9 mouse cellular contexts compared by ENCODE assay signal in the genomic region with DNA sequence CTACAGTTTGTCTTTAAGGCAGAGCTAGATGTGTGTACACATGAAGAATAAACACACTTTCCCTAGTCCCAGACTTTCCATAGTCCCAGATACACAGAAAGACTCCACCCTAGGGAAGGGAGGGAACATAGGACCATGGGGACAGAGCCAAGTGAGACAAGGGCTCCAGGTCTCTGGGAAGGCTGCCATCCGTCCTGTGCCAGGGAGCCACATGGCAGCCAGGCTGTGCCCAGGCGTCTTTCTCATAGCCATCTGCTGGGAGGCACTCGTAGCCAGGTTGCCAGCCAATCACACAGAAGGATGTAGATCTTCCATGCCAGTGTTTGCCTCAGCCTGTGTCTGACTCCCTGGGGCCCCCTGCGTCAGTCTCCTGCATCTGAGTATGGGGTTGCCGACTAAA.
DNase-seq lines count a peak whose midpoint lies in the region; ATAC-seq and TF ChIP-seq lines count a peak whose summit lies in the region.
"Had no signal": no experiment of that assay in that cellular context is flagged by ENCODE, and none has a peak within 500 bp of the region (broad histone marks: within the 10 kb centered on the region; RNA-seq: fewer than 3 reads in every experiment).

No protein-coding gene starts in this region.

- peak; percentile 78 for ATAC-seq in hindbrain, embryonic 13.5 days (ENCODE audit: low FRiP score)
- peak; percentile 85 for ATAC-seq in heart, postnatal 0 days (ENCODE audit: insufficient read depth, low read depth)

- peak overlapping the region; percentile 48 for H3K27ac ChIP-seq in hindbrain, embryonic 13.5 days
- no peak overlapping the region for H3K27ac ChIP-seq in hindbrain, embryonic 10.5 days
- no peak overlapping the region for H3K27ac ChIP-seq in heart, postnatal 0 days (ENCODE audit: low read depth)
- H3K27ac ChIP-seq: liver, embryonic 13.5 days had no signal

- no peak for TF ChIP-seq EP300 in heart, postnatal 0 days (IDR thresholded peaks at IDR 0.05; ENCODE audit: low read depth)

- H3K9me3 ChIP-seq in hindbrain, embryonic 13.5 days, result no peaks in the 10 kb centered on the region
- 0 out of 2 replicates have a peak, but pooled peaks cover 3% of the 10 kb centered on the region for H3K9me3 ChIP-seq in hindbrain, embryonic 10.5 days
- no peaks in the 10 kb centered on the region for H3K9me3 ChIP-seq in heart, postnatal 0 days (replicated peaks; ENCODE audit: control insufficient read depth, low read length)
- H3K9me3 ChIP-seq: liver, embryonic 13.5 days had no signal

- H3K4me2 ChIP-seq in hindbrain, embryonic 13.5 days, result no peak overlapping the region; the same call in 1 of the 2 replicates
- no peak overlapping the region for H3K4me2 ChIP-seq in heart, postnatal 0 days (ENCODE audit: low read depth, low read length)
- H3K4me2 ChIP-seq: liver, embryonic 13.5 days had no signal

- WGBS in hindbrain, embryonic 13.5 days, result 43% methylated on average over 5 of the region's 5 CpGs
- WGBS in hindbrain, embryonic 10.5 days, result 67% methylated on average over 5 of the region's 5 CpGs
- WGBS in heart, postnatal 0 days, result 40% methylated on average over 5 of the region's 5 CpGs

- no peaks in the 10 kb centered on the region for H3K36me3 ChIP-seq in hindbrain, embryonic 13.5 days
- H3K36me3 ChIP-seq in hindbrain, embryonic 10.5 days, result no peaks in the 10 kb centered on the region
- no peaks in the 10 kb centered on the region for H3K36me3 ChIP-seq in heart, postnatal 0 days (replicated peaks; ENCODE audit: control insufficient read depth, insufficient read depth, low read length)
- H3K36me3 ChIP-seq: liver, embryonic 13.5 days had no signal

- H3K4me1 ChIP-seq in hindbrain, embryonic 13.5 days (replicated peaks), result peaks cover 49% of the 10 kb centered on the region
- peaks cover 22% of the 10 kb centered on the region for H3K4me1 ChIP-seq in hindbrain, embryonic 10.5 days (replicated peaks)
- H3K4me1 ChIP-seq in heart, postnatal 0 days (ENCODE audit: control insufficient read depth, insufficient read depth), result peaks cover 14% of the 10 kb centered on the region; the same call in 1 of the 2 replicates
- H3K4me1 ChIP-seq: liver, embryonic 13.5 days had no signal

- H3K9ac ChIP-seq in hindbrain, embryonic 13.5 days, result no peak overlapping the region
- no peak overlapping the region for H3K9ac ChIP-seq in heart, postnatal 0 days (replicated peaks; ENCODE audit: low read depth, low read length)
- H3K9ac ChIP-seq: liver, embryonic 13.5 days had no signal

- intact Hi-C loops in left cerebral cortex, postnatal 14 days (cut with DNase I), result no loop called here

- H3K4me3 ChIP-seq in hindbrain, embryonic 13.5 days, result no peak overlapping the region
- H3K4me3 ChIP-seq in hindbrain, embryonic 10.5 days, result no peak overlapping the region
- no peak overlapping the region for H3K4me3 ChIP-seq in heart, postnatal 0 days (ENCODE audit: low read depth, low read length)
- H3K4me3 ChIP-seq: liver, embryonic 13.5 days had no signal

- 0 out of 2 replicates have a peak, but pooled peaks have one; percentile 4 for TF ChIP-seq CTCF in heart, postnatal 0 days (IDR thresholded peaks at IDR 0.05; ENCODE audit: low read depth)

- H3K27me3 ChIP-seq in hindbrain, embryonic 13.5 days, result no peaks in the 10 kb centered on the region; the same call in 1 of the 2 replicates
- peaks cover 34% of the 10 kb centered on the region for H3K27me3 ChIP-seq in hindbrain, embryonic 10.5 days (ENCODE audit: insufficient read depth, poor library complexity, severe bottlenecking)
- H3K27me3 ChIP-seq in heart, postnatal 0 days (ENCODE audit: control insufficient read depth, insufficient read depth, low read length), result peaks cover 8% of the 10 kb centered on the region; the same call in 1 of the 2 replicates

- no peak for DNase-seq in hindbrain, embryonic 10.5 days (ENCODE audit: low spot score)
- DNase-seq in cerebellum, postnatal 14 days, result peak; percentile 99 to 100
- DNase-seq in heart, postnatal 0 days (ENCODE audit: low spot score), result no peak
- DNase-seq in left cerebral cortex, postnatal 14 days (ENCODE audit: low spot score in 2 of 2), result peak; percentile 55 to 78
- peak; percentile 40 for DNase-seq in skeletal muscle tissue, adult 2 months (ENCODE audit: low read depth, low spot score)
- DNase-seq in kidney, adult 11 months, result no peak
- DNase-seq in c-Kit-positive CD71-positive TER-119-positive erythroid progenitor cells, embryonic 14.5 days (ENCODE audit: low spot score), result no peak
- DNase-seq: liver, embryonic 13.5 days had no signal

Comparison
In these comparisons a context has a peak if more than half of its experiments do, and no peak if none do; other contexts are left out.
1. DNase-seq: peak in cerebellum, postnatal 14 days (2 of 2), left cerebral cortex, postnatal 14 days (2 of 2) and skeletal muscle tissue, adult 2 months (single experiment); none in hindbrain, embryonic 10.5 days (single experiment), heart, postnatal 0 days (single experiment), kidney, adult 11 months (single experiment) and c-Kit-positive CD71-positive TER-119-positive erythroid progenitor cells, embryonic 14.5 days (single experiment).